Mouse (Mus musculus) intestine, embryonic 14.5 days (tissue): ENCODE measurements around the gene Pank2. TPM values are rescaled to one million over a fixed set of nuclear protein-coding genes. Genes with fewer than 3 reads are reported as not detected.
A peak's percentile ranks its signal among the peaks of the same experiment; 100 is the strongest.

ENCODE experiments used
- microRNA-seq: library from miRNA; unstranded; fragments of <30 nt; microRNA quantifications from one replicate; pipeline ENCODE4, GENCODE M21; 2016
- polyA plus RNA-seq: library from polyadenylated mRNA; unstranded; fragments of >200 nt; fragmentation: Nextera tagmentation; extraction: Ambion mirVana; gene quantifications from 2 replicates; pipeline ENCODE4 v1.2.1, GENCODE M21; 2014

The Pank2 gene
- polyA plus RNA-seq, 1 experiment from 2014 or later: 37.6 TPM

Small RNA genes within 50 kb of the gene (microRNA-seq; reads per million reads assigned to microRNA genes)
- gene Mir103-2: 96.1 reads per million, percentile 58 among the genes with 10 or more reads in this experiment

Other genes with a start within 250 kb of the Pank2 start
- 13.7 and 15.8 TPM in 2 replicates for gene Gfra4, start 219.4 kb upstream of the Pank2 start, polyA plus RNA-seq
- gene Adam33, start 198.7 kb upstream of the Pank2 start, polyA plus RNA-seq: 1.8 and 1.9 TPM in 2 replicates
- 0.30 and 0.41 TPM in 2 replicates for gene Siglec1, start 175.7 kb upstream of the Pank2 start, polyA plus RNA-seq
- gene Hspa12b, start 135.2 kb upstream of the Pank2 start, polyA plus RNA-seq: 5.4 and 6.8 TPM in 2 replicates
- gene Gm11037, start 129.0 kb upstream of the Pank2 start, polyA plus RNA-seq: not detected in 2 replicates
- 91.4 and 93.1 TPM in 2 replicates for gene 1700037H04Rik, start 102.4 kb upstream of the Pank2 start, polyA plus RNA-seq
- 8.8 and 9.5 TPM in 2 replicates for gene Cenpb, start 82.4 kb upstream of the Pank2 start, polyA plus RNA-seq
- gene Cdc25b, start 75.5 kb upstream of the Pank2 start, polyA plus RNA-seq: 51.8 and 61.0 TPM in 2 replicates
- gene Spef1, start 75.2 kb upstream of the Pank2 start, polyA plus RNA-seq: 5.8 and 6.4 TPM in 2 replicates
- gene Ap5s1, start 55.4 kb upstream of the Pank2 start, polyA plus RNA-seq: 23.4 and 23.8 TPM in 2 replicates
- 19.1 and 19.8 TPM in 2 replicates for gene Mavs, start 28.4 kb upstream of the Pank2 start, polyA plus RNA-seq
- 2.7 and 3.0 TPM in 2 replicates for gene Rnf24, start 90.4 kb downstream of the Pank2 start, polyA plus RNA-seq
- 21.2 and 24.6 TPM in 2 replicates for gene Smox, start 229.0 kb downstream of the Pank2 start, polyA plus RNA-seq